Mouse (Mus musculus) neural tube, embryonic 12.5 days (tissue): ENCODE measurements around the gene Ttc32. TPM values are rescaled to one million over a fixed set of nuclear protein-coding genes. Genes with fewer than 3 reads are reported as not detected.
"Not testable (repeated sequence)": the region's sequence is repeated elsewhere in the genome, so short reads cannot be mapped to it uniquely, and the experiment has no call there.

Experiments
- ATAC-seq: fragments of 200-750 bp; cut with Nextera tagmentation; 2 replicates; pipeline ENCODE4 v1.8.0; 2017; ENCODE audit warnings: low read depth, mild to moderate bottlenecking, moderate TSS enrichment, moderate library complexity; ENCODE audit not compliant: low FRiP score
- H3K27ac ChIP-seq: fragments of 300-500 bp; sonication (generic); 2 replicates; pipeline ENCODE4 v1.5.1; 2016
- H3K27me3 ChIP-seq: fragments of 300-500 bp; sonication (generic); replicated peaks from 2 replicates; pipeline ENCODE4 v1.6.1; 2016; ENCODE audit warnings: mild to moderate bottlenecking
- H3K36me3 ChIP-seq: fragments of 300-500 bp; sonication (generic); 2 replicates; pipeline ENCODE4 v1.6.1; 2016; ENCODE audit warnings: mild to moderate bottlenecking
- H3K4me1 ChIP-seq: fragments of 300-500 bp; sonication (generic); 2 replicates; pipeline ENCODE4 v1.6.1; 2016
- H3K4me2 ChIP-seq: fragments of 300-500 bp; sonication (generic); replicated peaks from 2 replicates; pipeline ENCODE4 v1.6.1; 2016; ENCODE audit warnings: mild to moderate bottlenecking
- H3K4me3 ChIP-seq: fragments of 300-500 bp; sonication (generic); 2 replicates; pipeline ENCODE4 v1.5.1; 2016
- H3K9ac ChIP-seq: fragments of 300-500 bp; sonication (generic); 2 replicates; pipeline ENCODE4 v1.6.1; 2016; ENCODE audit warnings: mild to moderate bottlenecking
- H3K9me3 ChIP-seq: fragments of 300-500 bp; sonication (generic); 2 replicates; pipeline ENCODE4 v1.6.1; 2016; ENCODE audit warnings: mild to moderate bottlenecking
- WGBS: fragments of 180-500 bp; shearing (Covaris S2); methylation state at CpG from one replicate; pipeline ENCODE4 v1.1.7; 2016; 5-methylcytosine and 5-hydroxymethylcytosine counted together
- polyA plus RNA-seq: library from polyadenylated mRNA; unstranded; fragments of >200 nt; fragmentation: Nextera tagmentation; extraction: Ambion mirVana; gene quantifications from 2 replicates; pipeline ENCODE4 v1.2.1, GENCODE M21; 2016

Ttc32 gene
- polyA plus RNA-seq, 1 experiment from 2014 or later: 18.6 TPM

GRCm38 (mm10) chr12:9024736-9025135 lies 5.1 kb upstream of the Ttc32 start:
- no peak overlapping the region for H3K27ac ChIP-seq
- H3K9ac ChIP-seq: no peak overlapping the region
- 87% methylated on average over 13 of the region's 13 CpGs for WGBS
- H3K4me1 ChIP-seq: no peaks in the 10 kb centered on the region
- H3K4me2 ChIP-seq: no peak overlapping the region
- no peaks in the 10 kb centered on the region for H3K9me3 ChIP-seq
- H3K27me3 ChIP-seq: no peaks in the 10 kb centered on the region
- H3K36me3 ChIP-seq: peaks cover 3% of the 10 kb centered on the region; the same call in 1 of the 2 replicates
- no peak overlapping the region for H3K4me3 ChIP-seq
- no peak for ATAC-seq

GRCm38 (mm10) chr12:9026843-9027242 lies 3.0 kb upstream of the Ttc32 start:
- ATAC-seq: no peak

GRCm38 (mm10) chr12:9028816-9029215 lies 981 bp upstream of the Ttc32 start:
- not testable (repeated sequence) for H3K9me3 ChIP-seq, H3K4me2 ChIP-seq, H3K27ac ChIP-seq, H3K4me3 ChIP-seq, H3K9ac ChIP-seq, H3K27me3 ChIP-seq, H3K4me1 ChIP-seq, H3K36me3 ChIP-seq, ATAC-seq
- WGBS: 90% methylated on average over 7 of the region's 7 CpGs

More at GRCm38 (mm10) chr12:9026843-9027242, 3.0 kb upstream of the Ttc32 start:
- Histone ChIP-seq H3K4me2 (no peak overlapping the region), H3K9ac (no peak overlapping the region), H3K9me3 (no peaks in the 10 kb centered on the region), H3K4me1 (no peaks in the 10 kb centered on the region; the same call in 1 of the 2 replicates), H3K27me3 (no peaks in the 10 kb centered on the region), H3K4me3 (no peak overlapping the region), H3K36me3 (peaks cover 3% of the 10 kb centered on the region; the same call in 1 of the 2 replicates), H3K27ac (no peak overlapping the region)

GRCm38 (mm10) chr12:9029506-9029887 lies 300 bp upstream of the Ttc32 start:
- peak overlapping the region; percentile 86; the same call in 1 of the 2 replicates for H3K9ac ChIP-seq

GRCm38 (mm10) chr12:9031166-9031565 lies 1.4 kb downstream of the Ttc32 start:
- H3K9ac ChIP-seq: peak overlapping the region; percentile 86
- no peaks in the 10 kb centered on the region; the same call in 1 of the 2 replicates for H3K36me3 ChIP-seq
- H3K4me1 ChIP-seq: no peaks in the 10 kb centered on the region; the same call in 1 of the 2 replicates
- no peak for ATAC-seq
- WGBS: 63% methylated on average over 8 of the region's 8 CpGs
- no peaks in the 10 kb centered on the region for H3K27me3 ChIP-seq
- no peak overlapping the region for H3K27ac ChIP-seq
- H3K9me3 ChIP-seq: no peaks in the 10 kb centered on the region
- H3K4me3 ChIP-seq: peak overlapping the region; percentile 68
- peak overlapping the region; percentile 72 for H3K4me2 ChIP-seq

More at GRCm38 (mm10) chr12:9029506-9029887, 300 bp upstream of the Ttc32 start:
- peak; percentile 64 for ATAC-seq
- Histone ChIP-seq H3K27me3 (no peaks in the 10 kb centered on the region), H3K4me1 (no peaks in the 10 kb centered on the region; the same call in 1 of the 2 replicates), H3K9me3 (no peaks in the 10 kb centered on the region), H3K27ac (no peak overlapping the region), H3K4me3 (peak overlapping the region; percentile 68), H3K4me2 (peak overlapping the region; percentile 72), H3K36me3 (no peaks in the 10 kb centered on the region; the same call in 1 of the 2 replicates)
- WGBS: 68% methylated on average over 4 of the region's 4 CpGs

GRCm38 (mm10) chr12:9033140-9033539 lies 3.3 kb downstream of the Ttc32 start:
- H3K4me1 ChIP-seq: no peaks in the 10 kb centered on the region; the same call in 1 of the 2 replicates
- no peaks in the 10 kb centered on the region for H3K27me3 ChIP-seq
- H3K36me3 ChIP-seq: no peaks in the 10 kb centered on the region; the same call in 1 of the 2 replicates
- ATAC-seq: no peak
- H3K9ac ChIP-seq: no peak overlapping the region
- H3K4me3 ChIP-seq: no peak overlapping the region
- H3K9me3 ChIP-seq: no peaks in the 10 kb centered on the region
- no peak overlapping the region for H3K4me2 ChIP-seq
- no peak overlapping the region for H3K27ac ChIP-seq

GRCm38 (mm10) chr12:9036409-9036808 lies 6.6 kb downstream of the Ttc32 start:
- H3K9ac ChIP-seq: no peak overlapping the region
- H3K4me2 ChIP-seq: no peak overlapping the region
- H3K27me3 ChIP-seq: no peaks in the 10 kb centered on the region
- no peaks in the 10 kb centered on the region for H3K9me3 ChIP-seq
- no peak for ATAC-seq
- WGBS: 80% methylated on average over 9 of the region's 9 CpGs
- no peak overlapping the region for H3K27ac ChIP-seq
- no peak overlapping the region for H3K4me3 ChIP-seq
- H3K4me1 ChIP-seq: no peaks in the 10 kb centered on the region
- 0 out of 2 replicates have a peak, but pooled peaks cover 3% of the 10 kb centered on the region for H3K36me3 ChIP-seq

GRCm38 (mm10) chr12:9040177-9040576 lies 10.4 kb downstream of the Ttc32 start:
- Histone ChIP-seq H3K27me3 (no peaks in the 10 kb centered on the region), H3K4me1 (no peaks in the 10 kb centered on the region), H3K4me3 (no peak overlapping the region), H3K9ac (no peak overlapping the region), H3K27ac (no peak overlapping the region), H3K4me2 (no peak overlapping the region), H3K36me3 (0 out of 2 replicates have a peak, but pooled peaks cover 3% of the 10 kb centered on the region), H3K9me3 (no peaks in the 10 kb centered on the region)
- 86% methylated on average over 5 of the region's 5 CpGs for WGBS
- ATAC-seq: no peak

GRCm38 (mm10) chr12:9040686-9041085 lies 10.9 kb downstream of the Ttc32 start:
- 71% methylated on average over 7 of the region's 7 CpGs for WGBS
- H3K27ac ChIP-seq: no peak overlapping the region
- no peak for ATAC-seq
- 0 out of 2 replicates have a peak, but pooled peaks cover 3% of the 10 kb centered on the region for H3K36me3 ChIP-seq
- no peak overlapping the region for H3K9ac ChIP-seq
- no peak overlapping the region for H3K4me2 ChIP-seq
- no peak overlapping the region for H3K4me3 ChIP-seq
- no peaks in the 10 kb centered on the region for H3K27me3 ChIP-seq
- no peaks in the 10 kb centered on the region for H3K4me1 ChIP-seq
- H3K9me3 ChIP-seq: no peaks in the 10 kb centered on the region

- Histone ChIP-seq H3K36me3 (0 out of 2 replicates have a peak, but pooled peaks cover 3% of the 10 kb centered on the region), H3K4me2 (no peak overlapping the region), H3K27ac (no peak overlapping the region), H3K4me3 (no peak overlapping the region), H3K9ac (no peak overlapping the region), H3K9me3 (no peaks in the 10 kb centered on the region), H3K4me1 (no peaks in the 10 kb centered on the region), H3K27me3 (no peaks in the 10 kb centered on the region)
- ATAC-seq: no peak
- 83% methylated on average over 5 of the region's 5 CpGs for WGBS
Measured at GRCm38 (mm10) chr12:9042316-9042715, 12.5 kb downstream of the Ttc32 start.

- Histone ChIP-seq H3K27me3 (no peaks in the 10 kb centered on the region), H3K4me3 (no peak overlapping the region), H3K9ac (no peak overlapping the region), H3K27ac (no peak overlapping the region), H3K4me2 (no peak overlapping the region), H3K36me3 (0 out of 2 replicates have a peak, but pooled peaks cover 3% of the 10 kb centered on the region), H3K4me1 (no peaks in the 10 kb centered on the region), H3K9me3 (no peaks in the 10 kb centered on the region)
- 89% methylated on average over 3 of the region's 3 CpGs for WGBS
- 0 out of 2 replicates have a peak, but pooled peaks have one; percentile 18 for ATAC-seq
Measured at GRCm38 (mm10) chr12:9042759-9043158, 13.0 kb downstream of the Ttc32 start.

- H3K4me2 ChIP-seq: no peak overlapping the region
- no peak for ATAC-seq
- WGBS: 91% methylated on average over 7 of the region's 7 CpGs
- no peaks in the 10 kb centered on the region for H3K4me1 ChIP-seq
- no peak overlapping the region for H3K4me3 ChIP-seq
- H3K9me3 ChIP-seq: no peaks in the 10 kb centered on the region
- H3K9ac ChIP-seq: no peak overlapping the region
- H3K27ac ChIP-seq: no peak overlapping the region
- H3K36me3 ChIP-seq: 0 out of 2 replicates have a peak, but pooled peaks cover 3% of the 10 kb centered on the region
- H3K27me3 ChIP-seq: no peaks in the 10 kb centered on the region
Measured at GRCm38 (mm10) chr12:9044666-9045065, 14.9 kb downstream of the Ttc32 start.

GRCm38 (mm10) chr12:9046674-9047073 lies 16.9 kb downstream of the Ttc32 start:
- 88% methylated on average over 4 of the region's 4 CpGs for WGBS
- no peak for ATAC-seq
- H3K36me3 ChIP-seq: no peaks in the 10 kb centered on the region
- no peaks in the 10 kb centered on the region for H3K9me3 ChIP-seq
- no peaks in the 10 kb centered on the region for H3K27me3 ChIP-seq
- no peak overlapping the region for H3K27ac ChIP-seq
- no peak overlapping the region for H3K9ac ChIP-seq
- no peak overlapping the region for H3K4me2 ChIP-seq
- H3K4me3 ChIP-seq: no peak overlapping the region
- no peaks in the 10 kb centered on the region for H3K4me1 ChIP-seq
